Mouse (Mus musculus): ENCODE results near the gene Dnajc7.

DNA sequence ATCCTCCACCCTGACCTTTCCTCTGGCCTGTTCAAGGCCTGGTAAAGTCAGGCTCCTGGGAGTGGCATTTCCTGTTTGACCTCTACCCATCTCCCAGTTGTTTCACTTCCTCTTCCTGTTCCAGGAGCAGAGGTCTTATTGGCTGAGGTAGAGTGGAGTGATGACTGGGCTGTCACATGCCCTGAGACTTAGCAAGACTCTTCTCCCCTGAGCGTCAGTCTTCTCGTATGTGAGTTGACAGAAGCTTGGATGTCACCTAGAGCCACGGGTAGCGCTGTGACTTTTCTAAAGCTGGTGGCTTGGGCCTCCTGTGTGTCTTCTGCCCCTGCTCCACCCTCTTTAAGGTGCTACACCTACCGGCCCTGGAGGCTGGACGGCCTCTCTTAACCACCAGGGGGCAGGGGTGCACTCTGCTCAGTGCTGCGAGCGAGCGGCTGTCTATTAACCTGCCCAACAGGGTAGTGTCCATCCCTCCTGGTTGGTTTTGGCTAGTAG lies 6.8 kb upstream of the Dnajc7 start:
- TF ChIP-seq CTCF (IDR thresholded peaks at IDR 0.05; ENCODE audit: control insufficient read depth, insufficient read depth, low read length) = peak; percentile 87
- peak; percentile 60; the same call in 1 of the 2 replicates for TF ChIP-seq POLR2A (IDR thresholded peaks at IDR 0.05; ENCODE audit: borderline replicate concordance, control insufficient read depth, low read depth, low read length)

Data from bone marrow, adult 2 months (tissue).